Mouse (Mus musculus) ES-E14 (cell line): ENCODE results near the gene Pnkd.

ENCODE experiments used
- MAFK ChIP-seq: IDR thresholded peaks from 2 replicates; pipeline ENCODE4 v1.6.1; 2014; ENCODE audit warnings: mild to moderate bottlenecking, low read depth, low read length, inconsistent platforms; ENCODE audit not compliant: insufficient read depth
- ZC3H11A ChIP-seq: IDR thresholded peaks from 2 replicates; pipeline ENCODE4 v1.6.1; 2012; ENCODE audit warnings: low read depth, mild to moderate bottlenecking, inconsistent platforms, low read length, borderline replicate concordance
- ZNF384 ChIP-seq: IDR thresholded peaks from 2 replicates; pipeline ENCODE4 v1.6.1; 2012; ENCODE audit warnings: low read depth, low read length, inconsistent platforms

DNA sequence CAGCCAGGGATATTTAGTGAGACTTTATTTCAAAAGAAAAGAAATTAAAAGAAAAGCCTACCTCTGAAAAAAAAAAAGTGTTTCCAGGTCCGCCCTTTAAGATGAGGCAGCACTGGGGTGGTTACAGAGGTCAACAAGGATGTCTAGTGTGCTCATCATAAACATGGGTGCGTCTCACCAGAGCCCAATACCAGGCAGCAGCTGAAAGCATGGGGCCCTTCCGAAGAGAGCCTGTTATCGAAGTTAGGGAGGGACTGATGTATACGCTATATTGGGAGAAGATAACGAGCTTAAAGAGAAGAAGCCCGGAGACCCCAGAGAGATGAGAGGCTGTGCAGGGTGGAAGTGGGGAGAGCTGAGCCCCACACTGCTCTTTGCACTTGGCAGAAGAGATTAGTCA is 45.6 kb upstream of the Pnkd start:
- TF ChIP-seq ZC3H11A, result no peak
- no peak for TF ChIP-seq ZNF384
- no peak for TF ChIP-seq MAFK
